Mouse (Mus musculus): ENCODE data around the gene Hsd17b6. TPM values are rescaled to one million over a fixed set of nuclear protein-coding genes. Genes with fewer than 3 reads are reported as not detected.

Hsd17b6 gene
- not detected in 2 replicates for polyA plus RNA-seq (2021; fragmentation: Nextera tagmentation)
- long read RNA-seq, experiment 1: 0 reads
- long read RNA-seq, experiment 2: 0 reads

DNA sequence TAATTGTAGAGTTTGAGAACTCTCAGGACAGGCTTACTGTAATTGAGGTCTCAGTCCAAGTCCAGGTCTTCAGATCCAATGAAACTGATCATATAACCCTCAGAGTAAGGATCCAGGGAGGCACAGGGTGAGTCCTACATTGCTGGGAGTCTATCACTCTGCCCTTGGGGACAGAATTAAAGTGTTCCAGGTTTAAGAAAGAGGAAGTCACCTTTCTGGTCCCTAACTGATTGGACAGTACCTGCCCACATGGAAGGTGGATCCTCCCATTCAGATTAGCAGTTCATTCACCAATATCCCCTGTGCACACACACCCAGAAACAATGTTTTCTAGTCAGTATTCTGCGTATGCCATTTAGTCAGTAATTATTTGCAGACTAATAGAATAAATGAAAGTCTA, at the start of gene Hsd17b6:
Gene Hsd17b6 (minus strand): TSS at position 166 of the 400 bp plus-strand sequence.

DNA sequence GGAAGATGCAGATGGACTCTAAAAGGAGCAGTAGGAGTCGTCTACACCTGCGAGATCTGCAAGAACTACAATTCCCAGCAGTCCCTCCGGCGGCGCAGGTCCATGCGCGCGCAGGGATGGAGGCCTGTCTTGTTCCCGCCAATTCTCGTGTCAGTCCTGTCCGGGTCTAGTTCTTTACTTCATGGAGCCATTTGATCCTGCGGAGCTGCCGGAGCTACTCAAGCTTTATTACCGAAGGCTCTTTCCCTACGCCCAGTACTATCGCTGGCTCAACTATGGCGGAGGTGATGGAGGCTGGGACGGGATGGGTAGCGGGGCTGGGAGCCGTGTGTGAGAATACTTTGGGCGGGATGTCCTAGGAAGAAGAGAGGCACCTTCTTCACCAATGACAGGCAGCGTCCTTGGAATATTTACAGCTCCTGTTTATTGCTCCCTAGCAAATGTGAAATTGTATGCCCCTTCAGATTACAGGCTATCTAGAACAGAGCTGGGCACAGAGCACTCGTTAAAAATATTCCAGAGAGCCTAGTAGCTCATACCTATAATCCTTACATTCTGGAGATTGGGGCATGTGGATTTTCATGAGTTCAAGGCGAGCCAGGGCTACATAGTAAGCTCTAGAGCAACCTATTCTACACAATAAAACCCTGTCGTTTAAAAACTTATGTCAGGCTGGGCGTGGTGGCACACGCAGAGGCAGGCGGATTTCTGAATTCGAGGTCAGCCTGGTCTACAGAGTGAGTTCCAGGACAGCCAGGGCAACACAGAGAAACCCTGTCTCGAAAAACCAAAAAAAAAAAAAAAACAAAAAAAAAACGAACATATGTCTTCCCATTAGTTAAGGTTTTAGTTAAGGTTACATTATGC, 7.9 kb upstream of the Hsd17b6 start, which contains the start of gene Prim1:
Gene Prim1 (plus strand): TSS at position 101 of the 867 bp plus-strand sequence.

Other genes starting within 250 kb of the Hsd17b6 start
- gene Rdh1, start 247.9 kb downstream of the Hsd17b6 start, polyA plus RNA-seq (2021; fragmentation: Nextera tagmentation): not detected in 2 replicates
- gene Rdh16f1, start 247.8 kb downstream of the Hsd17b6 start, polyA plus RNA-seq (2021; fragmentation: Nextera tagmentation): not detected in 2 replicates
- gene Rdh9, start 231.2 kb downstream of the Hsd17b6 start, polyA plus RNA-seq (2021; fragmentation: Nextera tagmentation): 0.15 and 0.16 TPM in 2 replicates
- not detected in 2 replicates for gene Rdh16, start 206.5 kb downstream of the Hsd17b6 start, polyA plus RNA-seq (2021; fragmentation: Nextera tagmentation)
- gene Rdh19, start 157.7 kb downstream of the Hsd17b6 start, polyA plus RNA-seq (2021; fragmentation: Nextera tagmentation): not detected in 2 replicates
- gene Rdh16f2, start 141.1 kb downstream of the Hsd17b6 start, polyA plus RNA-seq (2021; fragmentation: Nextera tagmentation): not detected in 2 replicates
- not detected in 2 replicates for gene Rdh7, start 118.8 kb downstream of the Hsd17b6 start, polyA plus RNA-seq (2021; fragmentation: Nextera tagmentation)
- gene Sdr9c7, start 109.1 kb downstream of the Hsd17b6 start, polyA plus RNA-seq (2021; fragmentation: Nextera tagmentation): 0.05 TPM in 1 of 2 replicates, not detected in the other
- 9.5 and 9.8 TPM in 2 replicates for gene Prim1, start 7.6 kb upstream of the Hsd17b6 start, polyA plus RNA-seq (2021; fragmentation: Nextera tagmentation)
- gene Naca, start 28.0 kb upstream of the Hsd17b6 start, polyA plus RNA-seq (2021; fragmentation: Nextera tagmentation): 767 and 841 TPM in 2 replicates
- gene Ptges3, start 51.3 kb upstream of the Hsd17b6 start, polyA plus RNA-seq (2021; fragmentation: Nextera tagmentation): 207 and 248 TPM in 2 replicates
- gene Atp5b, start 75.7 kb upstream of the Hsd17b6 start, polyA plus RNA-seq (2021; fragmentation: Nextera tagmentation): 1,781 and 2,018 TPM in 2 replicates
- 3.8 and 4.4 TPM in 2 replicates for gene Baz2a, start 84.0 kb upstream of the Hsd17b6 start, polyA plus RNA-seq (2021; fragmentation: Nextera tagmentation)
- 3.7 and 5.3 TPM in 2 replicates for gene Rbms2, start 172.7 kb upstream of the Hsd17b6 start, polyA plus RNA-seq (2021; fragmentation: Nextera tagmentation)
- 24.5 and 25.7 TPM in 2 replicates for gene Gls2, start 186.8 kb upstream of the Hsd17b6 start, polyA plus RNA-seq (2021; fragmentation: Nextera tagmentation)
- 9.1 and 11.8 TPM in 2 replicates for gene Spryd4, start 204.2 kb upstream of the Hsd17b6 start, polyA plus RNA-seq (2021; fragmentation: Nextera tagmentation)
- not detected in 2 replicates for gene Mip, start 218.2 kb upstream of the Hsd17b6 start, polyA plus RNA-seq (2021; fragmentation: Nextera tagmentation)
- 3.0 and 4.9 TPM in 2 replicates for gene Timeless, start 224.5 kb upstream of the Hsd17b6 start, polyA plus RNA-seq (2021; fragmentation: Nextera tagmentation)
- gene Apon, start 246.5 kb upstream of the Hsd17b6 start, polyA plus RNA-seq (2021; fragmentation: Nextera tagmentation): not detected in 2 replicates